Mouse (Mus musculus) spleen, adult 12 weeks (tissue): ENCODE measurements around the gene Nynrin.

Source experiments
- DNase-seq: peaks from one replicate; pipeline ENCODE4 v3.0.0; 2022; ENCODE audit warnings: low spot score

Nynrin gene

DNA sequence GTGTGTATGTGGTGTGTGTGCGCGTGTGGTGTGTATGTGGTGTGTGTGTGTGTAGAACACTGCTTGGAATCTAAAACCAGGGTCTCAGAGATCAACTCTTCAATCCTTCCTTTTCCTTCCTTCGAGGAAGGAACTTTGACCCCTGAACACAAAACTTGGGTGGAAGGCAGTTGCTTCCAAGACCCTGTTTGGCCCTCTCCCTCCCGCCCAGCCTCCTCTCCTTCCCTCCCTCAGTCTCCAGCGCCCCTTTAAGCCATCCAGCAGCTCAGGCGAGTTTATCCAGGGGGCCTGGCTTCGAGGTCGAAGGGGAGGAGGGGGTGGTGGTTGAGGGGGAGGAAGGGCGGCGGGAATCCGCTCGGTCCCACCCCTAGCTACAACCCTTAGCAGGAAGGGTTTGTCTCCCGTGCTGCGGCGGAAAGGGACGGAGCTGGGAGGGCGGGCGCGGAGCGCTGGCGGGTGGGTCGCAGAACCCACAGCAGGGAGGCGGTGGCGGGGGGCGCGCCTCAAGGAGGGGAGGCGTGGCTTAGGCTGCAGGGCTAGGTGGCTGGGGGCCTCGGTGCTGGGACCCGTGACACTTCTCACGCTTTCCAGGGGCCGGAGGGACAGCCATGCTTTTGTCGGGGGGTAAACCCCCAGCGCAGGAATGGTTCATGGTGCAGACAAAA lies at the start of gene Nynrin:
TSS of gene Nynrin (plus strand) at position 390 of the 665 bp plus-strand sequence.
- no peak for DNase-seq

DNA sequence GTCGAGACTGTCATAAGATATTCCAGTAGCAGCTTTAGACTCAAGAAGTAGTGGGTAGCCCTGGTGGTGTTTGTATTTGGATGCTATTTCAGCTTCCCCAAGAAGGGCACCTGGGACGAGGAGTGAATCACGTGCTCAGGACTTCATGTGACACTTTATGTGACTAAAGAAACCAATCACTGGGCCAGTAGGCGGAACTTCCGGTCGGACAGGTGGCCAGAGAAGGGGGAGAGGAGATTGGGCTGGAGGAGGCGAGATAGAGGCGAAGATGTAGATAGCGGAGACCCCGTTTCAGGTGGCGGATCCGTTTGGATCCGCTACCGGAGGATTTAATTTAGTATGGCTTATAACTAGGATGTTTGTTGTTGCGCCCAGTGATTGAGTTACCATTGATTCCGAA lies 38.9 kb upstream of the Nynrin start:
- DNase-seq: no peak

DNA sequence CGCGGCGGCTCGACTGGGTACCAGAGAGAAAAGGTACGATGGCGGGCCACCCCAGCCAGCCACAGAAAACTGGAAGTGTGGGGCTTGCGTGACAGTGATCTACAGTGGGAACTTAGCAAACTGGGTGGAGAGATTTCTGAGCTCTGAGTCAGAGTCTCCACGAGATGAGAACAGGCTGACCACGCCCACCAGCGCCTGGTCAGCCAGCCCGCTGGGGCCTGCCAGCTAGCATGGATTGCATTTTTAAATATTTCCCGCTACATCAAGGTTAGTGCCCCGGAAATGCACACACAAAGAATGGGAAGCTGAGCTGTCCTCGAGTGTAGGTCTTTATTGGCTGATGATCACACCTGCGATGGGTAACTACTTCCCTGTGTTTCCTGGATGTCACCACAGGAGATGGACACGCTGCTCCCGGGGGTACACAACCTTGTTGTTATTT lies 38.5 kb upstream of the Nynrin start:
- no peak for DNase-seq

DNA sequence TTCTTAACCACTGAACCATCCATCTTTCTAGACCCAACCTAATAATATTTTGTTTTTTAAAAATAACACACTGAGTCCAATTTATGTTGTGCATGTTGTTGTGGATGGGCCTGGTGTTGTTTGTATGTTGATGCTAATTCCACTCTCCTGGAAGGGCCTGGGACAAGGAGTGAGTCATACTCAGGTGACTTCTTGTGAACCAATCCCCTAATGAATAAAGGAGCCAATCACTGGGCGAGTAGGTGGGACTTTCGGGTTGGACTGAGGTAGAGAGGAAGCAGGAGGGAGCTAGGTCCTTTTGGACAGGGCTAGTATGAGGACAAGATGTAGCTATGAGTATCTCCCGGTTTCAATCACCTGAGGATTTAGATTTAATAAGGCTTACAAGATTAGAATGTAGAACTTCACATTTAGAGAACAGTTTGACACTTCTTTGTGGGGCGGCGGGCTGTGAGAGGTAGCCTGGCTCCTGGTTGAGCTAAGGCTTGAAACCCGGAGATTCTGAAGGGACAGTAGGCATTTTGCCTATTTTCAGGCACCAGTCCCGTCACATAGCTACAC lies 33.9 kb upstream of the Nynrin start:
- DNase-seq: no peak

DNA sequence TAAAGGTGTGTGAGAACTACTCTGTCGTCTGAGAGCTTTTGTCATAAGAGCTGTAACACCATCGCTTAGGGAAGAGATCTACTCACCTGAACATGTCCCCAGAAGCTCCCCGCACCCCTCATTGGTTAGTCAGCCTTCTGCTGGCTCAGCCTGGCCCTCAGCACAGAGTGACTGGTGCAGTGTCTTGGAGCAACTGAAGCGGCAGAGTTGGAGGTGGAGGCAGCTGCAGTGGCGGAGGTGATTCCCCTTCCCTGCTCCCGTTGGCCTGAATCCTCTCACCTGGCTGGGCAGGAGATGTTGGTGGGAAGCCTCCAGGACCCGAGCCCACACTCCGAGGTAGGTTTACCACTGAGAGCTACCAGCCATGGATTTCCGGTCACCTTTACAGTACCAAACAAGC lies 33.2 kb upstream of the Nynrin start:
- DNase-seq: no peak

DNA sequence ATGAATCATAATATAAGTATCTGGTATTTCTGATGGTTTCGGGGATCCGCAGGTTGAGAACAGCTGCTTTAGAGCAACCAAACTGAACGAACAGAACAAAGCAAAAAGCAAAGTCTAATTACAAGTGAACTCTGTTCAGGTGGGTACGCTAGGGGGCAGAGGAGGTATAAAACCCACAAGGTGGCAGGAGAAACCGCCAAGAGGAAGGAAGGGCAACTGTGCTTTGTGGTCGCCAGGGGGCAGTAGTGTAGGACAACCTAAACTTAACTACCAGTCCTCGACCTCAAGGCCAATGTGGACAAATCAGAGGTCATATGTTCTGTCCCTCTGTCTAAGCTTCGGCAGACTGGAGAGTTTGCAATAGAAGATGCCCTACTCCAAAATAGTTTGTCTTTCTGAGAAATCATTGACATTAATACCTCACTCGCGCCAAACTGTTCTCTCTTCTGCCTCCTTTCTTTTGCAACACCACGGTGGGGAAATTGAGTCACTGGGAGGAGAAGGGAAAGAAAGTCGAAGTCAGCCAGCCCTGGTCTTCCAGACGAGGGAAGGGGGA lies 31.3 kb upstream of the Nynrin start:
- DNase-seq: peak; percentile 39

DNA sequence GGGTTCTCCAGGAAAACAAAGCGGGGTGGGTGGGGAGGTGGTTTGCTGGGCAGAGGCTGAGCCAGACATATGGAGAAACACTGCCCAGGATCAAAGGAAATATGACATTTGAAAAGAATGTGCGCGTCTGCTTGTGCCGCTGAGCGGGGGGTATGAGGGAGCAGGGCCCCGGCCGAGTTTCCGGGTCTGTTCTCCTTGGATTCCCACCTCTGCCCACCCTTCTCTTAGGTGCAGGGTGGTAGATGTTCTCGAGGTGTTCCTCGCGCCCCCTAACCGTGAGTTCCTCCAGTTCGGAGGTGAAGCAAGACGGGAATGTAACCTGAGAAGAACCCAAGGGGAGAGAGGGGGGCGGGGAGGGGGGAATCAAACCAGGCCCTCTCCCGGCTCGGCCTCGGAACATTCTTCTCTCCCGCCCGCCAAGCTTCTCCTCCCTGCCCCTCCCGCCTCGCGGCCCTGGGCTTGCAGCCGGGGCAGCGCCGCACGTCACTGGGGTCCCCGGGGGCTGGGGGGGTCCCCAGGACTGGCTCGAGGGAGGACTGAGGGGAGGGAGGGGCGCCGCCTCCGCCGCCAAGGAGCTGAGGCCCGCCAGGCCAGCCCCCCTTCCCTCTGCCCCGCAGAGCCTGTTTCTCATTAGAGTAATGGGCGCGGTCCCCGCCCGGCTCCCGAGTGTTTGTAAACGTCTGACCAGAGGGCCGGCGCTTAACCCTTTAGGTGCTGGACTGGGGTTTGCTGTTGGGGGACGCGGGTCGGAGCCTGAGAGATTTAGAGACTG lies 30.6 kb upstream of the Nynrin start, which contains the start of gene Nfatc4:
TSS of gene Nfatc4 (plus strand) at position 154 of the 772 bp plus-strand sequence.
- no peak for DNase-seq

DNA sequence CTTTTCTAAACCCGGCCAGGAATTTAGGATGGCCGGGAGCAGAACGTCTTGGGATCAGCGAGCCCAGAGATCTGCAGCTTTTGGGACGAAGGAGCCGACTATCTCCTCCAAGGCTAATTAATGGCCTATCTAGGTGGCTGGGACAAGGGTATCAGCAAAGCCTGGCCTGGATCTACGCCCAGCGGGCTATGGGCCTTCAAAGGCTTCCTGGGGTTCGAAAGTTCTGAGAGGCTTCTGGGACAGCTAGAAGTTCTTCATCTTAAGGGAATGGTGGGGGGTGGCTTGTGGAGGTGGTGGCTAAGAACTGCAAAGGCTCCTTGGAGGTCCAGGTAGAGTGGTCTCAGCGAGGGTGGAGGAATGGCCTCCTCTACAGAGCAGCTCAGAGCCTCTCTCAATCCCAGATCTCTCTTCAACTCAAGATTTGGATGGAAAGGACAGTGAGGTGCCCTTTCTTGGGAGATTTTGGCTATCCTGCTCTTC lies 29.8 kb upstream of the Nynrin start:
- no peak for DNase-seq

DNA sequence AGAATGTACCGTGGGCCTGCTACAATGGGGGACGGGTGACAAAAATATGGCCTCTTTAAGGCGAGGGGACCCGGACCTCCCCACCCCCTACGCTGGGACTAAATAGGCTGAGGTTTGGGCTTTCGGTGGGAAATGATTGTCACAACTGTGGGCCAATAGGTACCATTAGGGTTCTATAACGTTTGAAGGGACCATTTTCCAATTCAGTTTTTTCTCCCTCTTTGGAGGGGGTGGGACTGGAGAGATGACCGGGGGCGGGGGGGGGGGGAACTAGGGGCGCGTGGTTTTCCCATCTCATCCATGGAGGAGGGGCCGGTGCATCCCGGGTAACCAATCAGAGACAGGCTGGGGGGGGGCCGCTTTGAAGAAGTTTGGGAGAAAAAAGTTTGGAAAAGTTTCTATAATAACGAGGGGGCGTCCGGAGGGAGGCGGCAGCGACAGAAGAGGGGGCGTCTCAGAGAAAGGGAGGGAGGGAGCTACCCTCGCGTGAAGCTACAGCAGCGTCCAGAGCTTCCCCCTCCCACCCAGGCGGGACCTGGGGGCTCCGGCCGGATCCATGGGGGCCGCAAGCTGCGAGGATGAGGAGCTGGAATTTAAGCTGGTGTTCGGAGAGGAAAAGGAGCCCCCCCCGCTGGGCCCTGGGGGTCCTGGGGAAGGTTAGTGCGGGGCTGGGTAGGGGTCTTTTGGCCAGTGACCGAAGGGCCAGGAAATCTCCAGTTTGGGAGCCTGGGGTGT lies 29.2 kb upstream of the Nynrin start:
- DNase-seq: no peak

DNA sequence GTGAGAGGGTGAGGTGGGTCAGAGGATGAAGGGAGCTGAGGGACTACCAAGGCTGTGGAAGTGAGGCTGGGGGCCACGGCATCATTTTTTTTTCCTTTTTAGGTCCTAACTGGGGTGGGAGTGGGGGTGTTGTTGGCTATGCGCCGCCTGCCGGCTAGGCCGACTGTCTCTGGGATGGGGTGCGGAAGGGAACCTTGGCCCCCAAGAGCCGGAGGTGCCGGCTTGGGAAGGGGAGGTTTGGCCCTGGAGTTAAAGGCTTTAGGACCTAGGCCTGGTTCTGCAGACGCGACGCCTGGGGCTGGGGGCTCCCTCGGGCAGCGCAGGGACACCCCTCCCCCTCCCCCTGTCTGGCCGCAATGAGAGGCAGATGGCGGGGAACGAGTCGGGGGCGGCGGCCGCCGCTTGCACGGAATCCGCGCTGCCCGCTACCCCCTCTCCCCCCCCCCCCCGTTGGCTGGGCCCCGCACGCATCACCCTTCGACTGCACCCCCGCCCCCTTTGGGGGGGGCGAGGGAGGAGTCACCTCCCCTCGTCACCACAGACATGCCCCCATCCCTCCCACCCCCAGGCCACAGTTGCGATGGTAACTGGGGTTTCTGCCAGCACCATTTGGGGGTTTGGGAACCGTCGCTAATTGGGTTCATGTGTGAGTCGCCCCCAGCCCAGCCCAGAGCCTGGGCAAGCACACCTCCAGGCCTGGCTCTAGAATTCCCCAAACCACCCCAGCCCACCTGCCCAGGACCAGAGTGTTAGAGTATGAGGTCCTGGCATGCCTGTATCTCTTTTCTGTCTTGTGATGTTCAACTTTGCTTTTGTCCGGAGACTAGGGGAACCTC lies 28.4 kb upstream of the Nynrin start:
- no peak for DNase-seq

DNA sequence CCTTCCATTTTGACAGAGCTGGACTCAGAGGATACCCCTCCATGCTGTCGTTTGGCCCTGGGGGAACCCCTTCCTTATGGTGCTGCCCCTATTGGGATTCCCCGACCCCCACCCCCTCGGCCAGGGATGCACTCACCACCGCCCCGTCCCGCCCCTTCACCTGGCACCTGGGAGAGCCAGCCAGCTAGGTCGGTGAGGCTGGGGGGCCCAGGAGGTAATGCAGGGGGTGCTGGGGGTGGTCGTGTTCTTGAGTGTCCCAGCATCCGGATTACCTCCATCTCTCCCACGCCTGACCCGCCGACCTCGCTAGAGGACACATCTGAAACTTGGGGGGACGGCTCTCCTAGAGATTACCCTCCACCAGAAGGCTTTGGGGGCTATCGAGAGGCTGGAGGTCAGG lies 27.7 kb upstream of the Nynrin start:
- DNase-seq: no peak

DNA sequence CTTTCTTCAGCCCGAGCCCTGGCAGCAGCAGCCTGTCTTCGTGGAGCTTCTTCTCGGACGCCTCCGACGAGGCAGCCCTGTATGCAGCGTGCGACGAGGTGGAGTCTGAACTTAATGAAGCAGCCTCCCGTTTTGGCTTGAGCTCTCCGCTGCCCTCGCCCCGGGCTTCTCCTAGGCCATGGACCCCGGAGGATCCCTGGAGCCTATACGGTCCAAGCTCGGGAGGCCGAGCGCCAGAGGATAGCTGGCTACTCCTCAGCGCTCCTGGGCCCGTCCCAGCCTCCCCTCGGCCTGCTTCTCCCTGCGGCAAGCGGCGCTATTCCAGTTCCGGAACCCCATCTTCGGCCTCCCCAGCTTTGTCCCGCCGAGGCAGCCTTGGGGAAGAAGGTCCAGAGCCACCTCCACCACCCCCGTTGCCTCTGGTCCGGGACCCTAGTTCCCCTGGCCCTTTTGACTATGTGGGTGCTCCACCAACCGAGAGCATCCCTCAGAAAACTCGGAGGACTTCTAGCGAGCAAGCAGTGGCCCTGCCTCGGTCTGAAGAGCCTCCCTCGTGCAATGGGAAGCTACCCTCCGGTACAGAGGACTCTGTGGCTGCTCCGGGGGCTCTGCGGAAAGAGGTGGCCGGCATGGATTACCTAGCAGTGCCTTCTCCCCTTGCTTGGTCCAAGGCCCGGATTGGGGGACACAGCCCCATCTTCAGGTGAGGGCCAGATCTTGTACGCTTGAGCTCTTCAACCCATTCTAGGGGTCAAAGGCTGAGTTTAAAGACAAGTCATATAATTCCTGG lies 27.1 kb upstream of the Nynrin start:
- no peak for DNase-seq

DNA sequence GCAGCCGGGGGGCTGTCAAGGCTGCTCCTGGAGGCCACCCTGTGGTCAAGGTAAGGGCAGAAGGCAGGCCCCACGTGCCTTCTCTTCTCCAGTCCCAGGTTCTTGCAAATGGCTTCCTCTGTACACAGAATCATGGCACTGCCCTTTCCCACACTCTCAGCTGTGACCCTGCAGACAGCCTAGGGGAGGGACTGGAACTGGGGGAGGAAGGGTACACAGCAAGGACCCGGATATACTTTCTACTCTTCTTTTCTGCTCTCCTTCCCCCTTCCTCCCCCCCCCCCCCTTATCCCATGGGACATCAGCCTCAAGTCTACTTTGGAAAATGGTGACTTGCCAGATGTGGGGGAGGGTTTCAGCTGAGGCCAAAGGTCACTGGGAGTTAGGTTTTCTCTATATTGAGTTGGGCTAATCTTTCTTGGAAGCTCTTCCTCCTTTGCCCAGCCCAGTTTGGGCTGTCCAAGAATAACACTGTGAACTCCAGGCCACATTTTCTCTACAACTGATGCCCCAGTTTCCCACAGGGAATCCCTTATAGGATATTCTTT lies 25.0 kb upstream of the Nynrin start:
- no peak for DNase-seq

DNA sequence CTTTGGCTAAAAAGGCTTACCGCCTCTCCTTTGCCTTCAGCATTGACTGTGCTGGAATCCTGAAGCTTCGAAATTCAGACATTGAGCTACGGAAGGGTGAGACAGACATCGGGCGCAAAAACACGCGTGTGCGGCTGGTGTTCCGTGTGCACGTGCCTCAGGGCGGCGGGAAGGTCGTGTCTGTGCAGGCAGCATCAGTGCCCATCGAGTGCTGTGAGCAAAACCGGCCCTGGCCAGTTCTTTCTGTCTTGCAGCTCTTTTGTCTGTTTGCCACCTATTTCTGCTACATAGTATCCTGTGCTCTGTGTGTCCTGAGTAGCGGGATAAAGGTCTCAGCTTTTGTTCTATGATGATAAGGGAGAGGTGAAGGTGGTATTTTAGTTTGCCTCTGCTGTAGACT lies 24.0 kb upstream of the Nynrin start:
- DNase-seq: no peak

DNA sequence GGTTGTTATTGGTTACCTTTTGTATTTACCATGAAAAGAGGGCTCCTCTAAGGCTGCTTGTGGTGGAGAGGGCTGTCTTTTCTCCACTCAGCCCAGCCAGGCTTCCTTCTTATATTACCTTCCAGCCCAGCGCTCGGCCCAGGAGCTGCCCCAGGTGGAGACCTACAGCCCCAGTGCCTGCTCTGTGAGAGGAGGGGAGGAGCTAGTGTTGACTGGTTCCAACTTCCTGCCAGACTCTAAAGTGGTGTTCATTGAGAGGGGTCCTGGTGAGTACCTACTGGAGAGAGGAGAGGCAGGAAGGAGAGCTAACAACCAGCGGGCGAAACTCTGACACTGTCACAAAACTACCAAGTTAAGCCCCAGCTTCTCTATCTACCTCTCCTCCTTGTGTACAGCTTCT lies 23.5 kb upstream of the Nynrin start:
- DNase-seq: no peak

DNA sequence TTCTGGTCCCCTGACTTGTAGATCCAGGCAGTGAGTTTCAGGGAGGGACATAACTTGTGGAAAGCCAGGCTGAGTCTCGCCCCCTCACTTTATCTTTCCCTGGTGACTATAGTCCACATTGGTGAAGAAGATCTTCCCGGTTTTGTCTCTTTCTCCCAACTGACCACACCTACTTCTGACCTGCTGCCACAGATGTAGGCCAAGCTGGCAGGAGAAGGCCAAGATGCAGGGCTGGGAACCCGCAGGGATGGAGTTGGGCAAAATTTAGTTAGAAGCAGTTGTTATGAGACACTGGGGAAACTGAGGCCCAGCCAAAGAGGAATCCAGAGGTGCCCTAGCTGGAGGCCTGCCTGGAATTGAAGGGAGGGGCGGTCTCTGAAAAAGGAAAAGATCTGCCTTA lies 20.7 kb upstream of the Nynrin start:
- DNase-seq: no peak

DNA sequence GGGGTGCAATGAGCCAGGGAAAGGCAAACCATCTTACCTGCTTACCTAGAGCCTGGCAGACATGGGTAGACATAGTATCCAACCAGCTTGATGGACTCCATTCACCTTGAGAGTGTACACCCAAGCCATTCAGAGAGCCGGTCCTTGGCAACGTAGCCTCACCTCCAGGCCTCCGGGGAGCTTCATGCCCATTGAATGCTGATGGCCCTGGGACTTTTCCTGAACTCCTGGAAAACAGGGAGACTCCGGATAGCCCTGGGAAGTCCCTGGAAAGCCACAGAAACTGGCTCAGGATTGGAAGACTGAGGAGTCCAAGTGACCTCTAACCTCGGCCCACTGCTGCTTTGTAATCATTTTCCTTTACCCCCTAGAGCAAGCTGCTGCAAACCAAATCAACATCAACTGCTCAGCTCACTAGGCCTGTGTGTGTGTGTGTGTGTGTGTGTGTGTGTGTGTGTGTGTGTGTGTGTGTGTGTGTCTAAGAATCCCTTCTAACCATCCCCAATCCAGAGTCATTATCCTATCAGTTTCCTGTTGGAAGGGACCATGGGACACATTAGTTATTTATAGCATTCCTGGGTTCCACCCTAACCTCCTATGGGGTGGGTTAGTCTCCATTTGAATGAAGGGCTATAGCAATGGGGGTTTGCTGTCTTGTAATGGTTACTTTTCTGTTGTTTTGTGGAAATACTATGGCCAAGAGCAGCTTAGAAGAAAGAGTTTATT lies 18.8 kb upstream of the Nynrin start:
- no peak for DNase-seq

DNA sequence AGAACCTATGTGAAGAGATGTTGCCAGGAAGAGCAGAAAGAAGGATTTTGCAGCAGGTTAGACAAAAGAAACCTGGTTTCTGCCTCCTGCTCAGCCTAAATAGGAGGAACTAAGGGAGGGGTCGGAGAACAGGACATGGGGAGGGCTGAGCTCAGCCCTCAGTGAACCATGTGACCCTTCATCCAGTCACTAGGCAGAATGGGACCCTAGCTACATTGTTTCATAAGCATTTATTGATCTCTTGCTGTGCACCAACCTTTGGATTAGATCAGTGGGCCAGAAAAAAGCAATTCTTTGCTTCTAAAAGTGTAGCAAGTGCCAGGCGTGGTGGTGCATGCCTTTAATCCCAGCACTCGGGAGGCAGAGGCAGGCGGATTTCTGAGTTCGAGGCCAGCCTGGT lies 15.5 kb upstream of the Nynrin start:
- no peak for DNase-seq

DNA sequence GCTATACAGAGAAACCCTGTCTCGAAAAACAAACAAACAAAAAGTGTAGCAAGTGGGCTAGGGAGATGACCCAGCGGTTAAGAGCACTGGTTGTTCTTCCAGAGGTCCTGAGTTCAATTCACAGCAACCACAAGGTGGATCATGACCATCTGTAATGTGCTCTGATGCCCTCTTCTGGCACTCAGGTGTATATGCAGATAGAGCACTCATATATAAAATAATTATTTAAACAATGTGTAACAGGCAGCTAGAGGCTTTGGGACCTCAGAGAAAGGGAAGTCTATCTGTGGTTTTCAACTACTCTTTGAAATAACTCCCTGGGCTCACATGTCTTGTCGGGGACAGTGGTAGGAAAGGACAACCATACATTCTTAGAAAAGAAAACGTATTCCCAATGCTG lies 15.1 kb upstream of the Nynrin start:
- no peak for DNase-seq
